ENCODE assay signal across 8 mouse cellular contexts in the genomic region with DNA sequence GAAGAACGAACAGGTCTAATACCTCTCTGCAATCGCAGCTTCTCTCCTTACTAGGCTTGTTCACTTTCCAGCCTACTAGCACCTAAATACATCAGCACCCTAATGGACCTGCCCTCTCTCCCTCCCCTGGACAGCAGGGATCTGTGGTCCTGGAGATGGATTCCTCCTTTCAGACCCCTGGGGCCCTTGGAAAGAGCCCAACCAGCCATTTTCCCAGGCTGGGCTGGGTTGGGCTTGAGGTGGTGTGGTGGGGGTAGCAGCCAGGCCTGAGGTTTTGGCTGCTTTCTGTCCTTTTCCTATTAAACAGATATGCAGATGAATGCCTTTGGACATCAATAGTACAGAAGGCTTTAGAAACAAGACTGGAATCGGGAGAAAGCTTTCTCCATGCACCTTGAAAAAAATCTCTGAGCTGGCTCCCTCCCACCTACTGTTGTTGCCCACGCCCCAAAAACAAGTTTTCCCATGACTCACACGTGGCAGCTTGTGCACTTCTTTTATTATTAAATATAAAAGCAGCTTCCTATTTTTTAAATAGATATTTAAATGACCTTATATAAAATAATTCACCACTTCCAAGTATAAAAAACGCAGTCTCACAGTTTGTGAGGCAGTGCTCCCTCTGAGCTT. TPM values are rescaled to one million over a fixed set of nuclear protein-coding genes. Genes with fewer than 3 reads are reported as not detected.
DNase-seq lines count a peak whose midpoint lies in the region; ATAC-seq lines count a peak whose summit lies in the region.

No protein-coding gene starts in this region.

- 0 out of 2 replicates have a peak, but pooled peaks have one; percentile 8 for ATAC-seq in frontal cortex, adult (ENCODE audit: low TSS enrichment)
- peak; percentile 84 for ATAC-seq in hindbrain, embryonic 14.5 days (ENCODE audit: low FRiP score)
- ATAC-seq in liver, embryonic 11.5 days (replicated peaks; ENCODE audit: low FRiP score) = peak; percentile 69

- peaks cover 22% of the 10 kb centered on the region for H3K4me1 ChIP-seq in hindbrain, embryonic 14.5 days (replicated peaks; ENCODE audit: control insufficient read depth, insufficient read depth, low read length)
- peaks cover 29% of the 10 kb centered on the region for H3K4me1 ChIP-seq in liver, embryonic 11.5 days (replicated peaks; ENCODE audit: control insufficient read depth, insufficient read depth, low read length)

- H3K27ac ChIP-seq in hindbrain, embryonic 14.5 days = peak overlapping the region; percentile 48
- H3K27ac ChIP-seq in liver, embryonic 11.5 days (ENCODE audit: low read depth, low read length) = peak overlapping the region; percentile 78

- no peak overlapping the region for H3K4me3 ChIP-seq in hindbrain, embryonic 14.5 days (replicated peaks; ENCODE audit: low read length)
- H3K4me3 ChIP-seq in liver, embryonic 11.5 days (ENCODE audit: low read depth, low read length) = no peak overlapping the region

- no peak overlapping the region for H3K4me2 ChIP-seq in hindbrain, embryonic 14.5 days (replicated peaks)
- H3K4me2 ChIP-seq in liver, embryonic 11.5 days = no peak overlapping the region

- H3K36me3 ChIP-seq in hindbrain, embryonic 14.5 days (replicated peaks; ENCODE audit: control insufficient read depth, insufficient read depth) = no peaks in the 10 kb centered on the region
- H3K36me3 ChIP-seq in liver, embryonic 11.5 days (ENCODE audit: control insufficient read depth, insufficient read depth, low read length) = peaks cover 2% of the 10 kb centered on the region; the same call in 1 of the 2 replicates

- WGBS in hindbrain, embryonic 14.5 days = 6% methylated on average over 6 of the region's 6 CpGs
- 16% methylated on average over 6 of the region's 6 CpGs for WGBS in liver, embryonic 11.5 days

- no peak for DNase-seq in frontal cortex, postnatal 14 days (ENCODE audit: low spot score in 2 of 2)
- DNase-seq in brain, embryonic 18.5 days (ENCODE audit: low read depth, low spot score) = peak; percentile 42
- peak; percentile 85 for DNase-seq in gastrocnemius, postnatal 10 days
- DNase-seq in hindbrain, embryonic 14.5 days (ENCODE audit: low spot score) = peak; percentile 69
- DNase-seq in liver, embryonic 11.5 days (ENCODE audit: low spot score) = peak; percentile 60
- peak; percentile 74 for DNase-seq in ovary, postnatal 14 days (ENCODE audit: low spot score)
- DNase-seq in cerebellum, postnatal 36 days = no peak

- no peak overlapping the region for H3K9ac ChIP-seq in hindbrain, embryonic 14.5 days
- H3K9ac ChIP-seq in liver, embryonic 11.5 days (ENCODE audit: low read depth, low read length) = no peak overlapping the region

- H3K27me3 ChIP-seq in hindbrain, embryonic 14.5 days (ENCODE audit: control insufficient read depth, insufficient read depth, low read length) = no peaks in the 10 kb centered on the region
- H3K27me3 ChIP-seq in liver, embryonic 11.5 days (replicated peaks; ENCODE audit: control insufficient read depth, insufficient read depth, low read length) = no peaks in the 10 kb centered on the region

- H3K9me3 ChIP-seq in hindbrain, embryonic 14.5 days (ENCODE audit: control insufficient read depth, low read length) = no peaks in the 10 kb centered on the region
- H3K9me3 ChIP-seq in liver, embryonic 11.5 days (ENCODE audit: control insufficient read depth, low read length) = no peaks in the 10 kb centered on the region

RNA-seq across cellular contexts. Expression of a gene that starts 19.6 kb away (rescaled TPM):
- total RNA-seq in gastrocnemius, postnatal 10 days (2021) = 10 to 100 TPM; 14.2 to 21.4 TPM
- 7.8 and 7.9 TPM in 2 replicates for polyA plus RNA-seq in hindbrain, embryonic 14.5 days (2014; fragmentation: Nextera tagmentation; extraction: Ambion mirVana)
- 10.7 TPM in 2 replicates for polyA plus RNA-seq in liver, embryonic 11.5 days (2014; fragmentation: Nextera tagmentation; extraction: Ambion mirVana)

RNA-seq across cellular contexts. Expression of a gene that starts 44.3 kb away (rescaled TPM):
- 10 to 100 TPM; 47.4 to 53.9 TPM for total RNA-seq in gastrocnemius, postnatal 10 days (2021)
- 131 and 141 TPM in 2 replicates for polyA plus RNA-seq in hindbrain, embryonic 14.5 days (2014; fragmentation: Nextera tagmentation; extraction: Ambion mirVana)
- polyA plus RNA-seq in liver, embryonic 11.5 days (2014; fragmentation: Nextera tagmentation; extraction: Ambion mirVana) = 69.0 and 76.3 TPM in 2 replicates

Comparison
In these comparisons a context has a peak if more than half of its experiments do, and no peak if none do; other contexts are left out.
1. ATAC-seq: peak in every context shown above with its lines; median percentile 84 in hindbrain, embryonic 14.5 days; 69 in liver, embryonic 11.5 days; 8 in frontal cortex, adult.
2. DNase-seq: peak in brain, embryonic 18.5 days (single experiment), gastrocnemius, postnatal 10 days (single experiment), hindbrain, embryonic 14.5 days (single experiment), liver, embryonic 11.5 days (single experiment) and ovary, postnatal 14 days (single experiment); none in frontal cortex, postnatal 14 days (0 of 2) and cerebellum, postnatal 36 days (0 of 2).